Comparison of ENCODE assay signal across 21 mouse cellular contexts in genomic region chr9:27086256-27086655, GRCm38 (mm10). TPM values are rescaled to one million over a fixed set of nuclear protein-coding genes. Genes with fewer than 3 reads are reported as not detected.
A peak's percentile ranks its signal among the peaks of the same experiment; 100 is the strongest.
DNase-seq lines count a peak whose midpoint lies in the region; ATAC-seq and TF ChIP-seq lines count a peak whose summit lies in the region.
"Had no signal": no experiment of that assay in that cellular context is flagged by ENCODE, and none has a peak within 500 bp of the region (broad histone marks: within the 10 kb centered on the region; RNA-seq: fewer than 3 reads in every experiment).

No protein-coding gene starts in this region.

- no peaks in the 10 kb centered on the region for H3K27me3 ChIP-seq in limb, embryonic 10.5 days (ENCODE audit: low read depth, poor library complexity, severe bottlenecking)
- no peaks in the 10 kb centered on the region for H3K27me3 ChIP-seq in kidney, adult 2 months (replicated peaks; ENCODE audit: control insufficient read depth, insufficient read depth, low read length)
- H3K27me3 ChIP-seq: CH12.LX, Patski had no signal

- TF ChIP-seq POLR2A in kidney, adult 2 months (IDR thresholded peaks at IDR 0.05; ENCODE audit: low read depth, low read length) = no peak

- ATAC-seq in common myeloid progenitor, adult 5-6 weeks (replicated peaks; ENCODE audit: low read depth, poor library complexity, severe bottlenecking) = peak; percentile 56; the same call in 1 of the 2 replicates
- 0 out of 2 replicates have a peak, but pooled peaks have one; percentile 41 for ATAC-seq in megakaryocyte progenitor cell, adult 5-6 weeks (replicated peaks; ENCODE audit: poor library complexity)
- peak; percentile 50; the same call in 1 of the 2 replicates for ATAC-seq in megakaryocyte-erythroid progenitor cell, adult 5-6 weeks (replicated peaks; ENCODE audit: low FRiP score, low TSS enrichment, poor library complexity, severe bottlenecking)
- ATAC-seq: activated CD4-positive, CD25-positive, alpha-beta regulatory T cell, adult 4 months; CD4-positive, CD25-positive, alpha-beta regulatory T cell, adult 4 months; Patski had no signal

- WGBS in limb, embryonic 10.5 days = 94% methylated on average over 5 of the region's 5 CpGs
- WGBS in kidney, adult 2 months = 80% methylated on average over 5 of the region's 5 CpGs

- H3K9me3 ChIP-seq in limb, embryonic 10.5 days (replicated peaks) = no peaks in the 10 kb centered on the region
- H3K9me3 ChIP-seq: G1E had no signal

- TF ChIP-seq CTCF in kidney, adult 2 months (conservative IDR thresholded peaks at IDR 0.05; ENCODE audit: insufficient read depth, insufficient read length, low read depth, low read length) = no peak

- H3K4me1 ChIP-seq in limb, embryonic 10.5 days = no peaks in the 10 kb centered on the region
- H3K4me1 ChIP-seq in kidney, adult 2 months (ENCODE audit: control insufficient read depth, insufficient read depth, low read length) = no peaks in the 10 kb centered on the region

- peaks cover 99% of the 10 kb centered on the region for H3K36me3 ChIP-seq in limb, embryonic 10.5 days
- no peaks in the 10 kb centered on the region; the same call in none of the 2 replicates for H3K36me3 ChIP-seq in kidney, adult 2 months (ENCODE audit: control insufficient read depth, insufficient read depth, low read length)

- no peak for DNase-seq in limb, embryonic 10.5 days (ENCODE audit: low spot score)
- DNase-seq in kidney, adult 2 months = no peak
- no peak for DNase-seq in left cerebral cortex, postnatal 36 days (ENCODE audit: low spot score in 2 of 2)
- DNase-seq: adrenal gland, adult 2 months; adrenal gland, adult 8-10 months; adrenal gland, postnatal 10 days; adrenal gland, postnatal 14 days; adrenal gland, postnatal 25 days; adrenal gland, postnatal 36 days; B cell, adult 2 months; cerebellum, adult 11 months; cerebellum, adult 11-12 months; cerebellum, adult 18-20 months had no signal

- H3K27ac ChIP-seq in limb, embryonic 10.5 days = no peak overlapping the region
- no peak overlapping the region for H3K27ac ChIP-seq in kidney, adult 2 months (ENCODE audit: insufficient read depth, low read depth, low read length)

- intact Hi-C loops in left cerebral cortex, postnatal 36 days (cut with DNase I) = no loop called here

- no peak overlapping the region for H3K4me3 ChIP-seq in limb, embryonic 10.5 days
- no peak overlapping the region for H3K4me3 ChIP-seq in kidney, adult 2 months (ENCODE audit: insufficient read depth, low read depth, low read length)

RNA-seq across cellular contexts. Expression of gene Ncapd3, which starts 56.3 kb away (rescaled TPM):
- 52.3 and 64.8 TPM in 2 replicates for total RNA-seq in common myeloid progenitor, adult 5-6 weeks (2017)
- 70.8 and 82.6 TPM in 2 replicates for total RNA-seq in megakaryocyte progenitor cell, adult 5-6 weeks (2015)
- 38.8 and 39.2 TPM in 2 replicates for total RNA-seq in megakaryocyte progenitor cell, adult 5-6 weeks (2017)
- 69.3 and 79.4 TPM in 2 replicates for total RNA-seq in megakaryocyte-erythroid progenitor cell, adult 5-6 weeks (2014; fragmentation: Nextera tagmentation)
- 47.9 and 52.1 TPM in 2 replicates for total RNA-seq in megakaryocyte-erythroid progenitor cell, adult 5-6 weeks (2017)
- polyA plus RNA-seq in limb, embryonic 10.5 days (2016; fragmentation: Nextera tagmentation; extraction: Ambion mirVana) = 35.9 and 39.2 TPM in 2 replicates
- polyA plus RNA-seq in kidney, adult 2 months (2012; rRNA removed) = 9.6 and 12.5 TPM in 2 replicates
- 10 to 100 TPM; 18.6 to 21.5 TPM for total RNA-seq in left cerebral cortex, postnatal 36 days (2021)

RNA-seq across cellular contexts. Expression of gene Vps26b, which starts 56.4 kb away (rescaled TPM):
- 29.3 and 37.8 TPM in 2 replicates for total RNA-seq in common myeloid progenitor, adult 5-6 weeks (2017)
- total RNA-seq in megakaryocyte progenitor cell, adult 5-6 weeks (2015) = 47.7 and 55.6 TPM in 2 replicates
- 40.1 and 44.7 TPM in 2 replicates for total RNA-seq in megakaryocyte progenitor cell, adult 5-6 weeks (2017)
- total RNA-seq in megakaryocyte-erythroid progenitor cell, adult 5-6 weeks (2014; fragmentation: Nextera tagmentation) = 24.5 and 29.6 TPM in 2 replicates
- 33.4 and 34.7 TPM in 2 replicates for total RNA-seq in megakaryocyte-erythroid progenitor cell, adult 5-6 weeks (2017)
- polyA plus RNA-seq in limb, embryonic 10.5 days (2016; fragmentation: Nextera tagmentation; extraction: Ambion mirVana) = 40.3 and 43.8 TPM in 2 replicates
- polyA plus RNA-seq in kidney, adult 2 months (2012; rRNA removed) = 21.6 and 25.6 TPM in 2 replicates
- 100 to 1,000 TPM in 1 of 2 experiments, 10 to 100 TPM in 1; 94.4 to 105 TPM for total RNA-seq in left cerebral cortex, postnatal 36 days (2021)
